Mouse (Mus musculus) MEL (cell line): ENCODE results near the gene Trim40. TPM values are rescaled to one million over a fixed set of nuclear protein-coding genes. Genes with fewer than 3 reads are reported as not detected.

Source experiments
- DNase-seq: peaks from one replicate; pipeline ENCODE4 v3.0.0; 2011; ENCODE audit warnings: low read depth, low spot score
- H3K27ac ChIP-seq: 2 replicates; pipeline ENCODE4 v1.5.1; 2012; ENCODE audit warnings: low read depth, mild to moderate bottlenecking, control low read depth, low read length, moderate library complexity; ENCODE audit not compliant: control insufficient read depth
- H3K27me3 ChIP-seq, 2 experiments: fragments of 150-350 bp in 1 of 2; sonication (generic) in 1 of 2; 2 replicates each; pipeline ENCODE4 v1.6.1; 2012; ENCODE audit warnings: low read length in 2 of 2, mild to moderate bottlenecking in 2 of 2, improper control_type of control experiment in 1 of 2, moderate library complexity in 1 of 2; ENCODE audit not compliant: insufficient read depth in 2 of 2, control insufficient read depth in 1 of 2
- H3K36me3 ChIP-seq, 2 experiments: 2 replicates each; pipeline ENCODE4 v1.6.1; 2012 to 2014; ENCODE audit warnings: low read length in 2 of 2, improper control_type of control experiment in 1 of 2, inconsistent platforms in 1 of 2, mild to moderate bottlenecking in 1 of 2; ENCODE audit not compliant: insufficient read depth in 2 of 2, control insufficient read depth in 1 of 2
- H3K4me1 ChIP-seq, 2 experiments: fragments of 150-350 bp in 1 of 2; sonication (generic) in 1 of 2; 2 replicates each; pipeline ENCODE4 v1.6.1; 2012; ENCODE audit warnings: low read length in 2 of 2, improper control_type of control experiment in 1 of 2, mild to moderate bottlenecking in 1 of 2; ENCODE audit not compliant: insufficient read depth in 2 of 2, control insufficient read depth in 1 of 2
- H3K4me3 ChIP-seq, 2 experiments: fragments of 150-350 bp in 1 of 2; sonication (generic) in 1 of 2; 2 replicates each; pipeline ENCODE4 v1.5.1; 2012; ENCODE audit warnings: low read depth in 2 of 2, low read length in 2 of 2, mild to moderate bottlenecking in 2 of 2, moderate library complexity in 2 of 2, control low read depth in 1 of 2, improper control_type of control experiment in 1 of 2; ENCODE audit not compliant: control insufficient read depth in 1 of 2, insufficient read depth in 1 of 2
- H3K79me2 ChIP-seq: 2 replicates; pipeline ENCODE4 v1.6.1; 2012; ENCODE audit warnings: mild to moderate bottlenecking, low read length, moderate library complexity; ENCODE audit not compliant: control insufficient read depth, poor library complexity, insufficient read depth
- H3K9ac ChIP-seq: 2 replicates; pipeline ENCODE4 v1.6.1; 2012; ENCODE audit warnings: low read depth, mild to moderate bottlenecking, control low read depth, low read length, moderate library complexity; ENCODE audit not compliant: control insufficient read depth, poor library complexity, severe bottlenecking
- H3K9me3 ChIP-seq: fragments of 150-350 bp; sonication (generic); replicated peaks from 2 replicates; pipeline ENCODE4 v1.6.1; 2012; ENCODE audit warnings: mild to moderate bottlenecking, low read length, improper control_type of control experiment, moderate library complexity; ENCODE audit not compliant: insufficient read depth
- BHLHE40 ChIP-seq: IDR thresholded peaks from 2 replicates; pipeline ENCODE4 v1.6.1; 2012; ENCODE audit warnings: low read depth, mild to moderate bottlenecking, inconsistent platforms, low read length, improper control_type of control experiment, borderline replicate concordance
- CHD1 ChIP-seq: IDR thresholded peaks from 2 replicates; pipeline ENCODE4 v1.6.1; 2012; ENCODE audit warnings: low read depth, mild to moderate bottlenecking, inconsistent platforms, low read length, improper control_type of control experiment
- E2F4 ChIP-seq: IDR thresholded peaks from 2 replicates; pipeline ENCODE4 v1.6.1; 2011; ENCODE audit warnings: low read depth, low read length, improper control_type of control experiment, borderline replicate concordance
- ETS1 ChIP-seq: IDR thresholded peaks from 2 replicates; pipeline ENCODE4 v1.6.1; 2012; ENCODE audit warnings: low read depth, mild to moderate bottlenecking, inconsistent platforms, low read length, improper control_type of control experiment, moderate library complexity
- GATA1 ChIP-seq: IDR thresholded peaks from 2 replicates; pipeline ENCODE4 v1.6.1; 2011; ENCODE audit warnings: low read depth, low read length, improper control_type of control experiment
- KAT2A ChIP-seq: conservative IDR thresholded peaks from 2 replicates; pipeline ENCODE4 v1.6.1; 2012; ENCODE audit warnings: low read depth, low read length, improper control_type of control experiment, inconsistent platforms
- MAFK ChIP-seq: IDR thresholded peaks from 2 replicates; pipeline ENCODE4 v1.6.1; 2011; ENCODE audit warnings: low read depth, mild to moderate bottlenecking, low read length, improper control_type of control experiment, borderline replicate concordance
- MAX ChIP-seq: IDR thresholded peaks from 2 replicates; pipeline ENCODE4 v1.6.1; 2011; ENCODE audit warnings: low read length, improper control_type of control experiment
- MAZ ChIP-seq: IDR thresholded peaks from 2 replicates; pipeline ENCODE4 v1.6.1; 2012; ENCODE audit warnings: low read depth, mild to moderate bottlenecking, inconsistent platforms, low read length, improper control_type of control experiment
- MEF2A ChIP-seq: IDR thresholded peaks from 2 replicates; pipeline ENCODE4 v1.6.1; 2014; ENCODE audit warnings: low read depth, mild to moderate bottlenecking, inconsistent platforms, low read length, improper control_type of control experiment; ENCODE audit not compliant: poor library complexity, insufficient replicate concordance, severe bottlenecking; ENCODE audit errors: extremely low read depth
- MXI1 ChIP-seq: IDR thresholded peaks from 2 replicates; pipeline ENCODE4 v1.6.1; 2011; ENCODE audit warnings: mild to moderate bottlenecking, low read depth, low read length, improper control_type of control experiment
- MYB ChIP-seq: IDR thresholded peaks from 2 replicates; pipeline ENCODE4 v1.6.1; 2011; ENCODE audit warnings: mild to moderate bottlenecking, low read depth, low read length, improper control_type of control experiment
- MYC ChIP-seq: IDR thresholded peaks from 2 replicates; pipeline ENCODE4 v1.6.1; 2011; ENCODE audit warnings: low read depth, mild to moderate bottlenecking, low read length, improper control_type of control experiment, moderate library complexity
- NELFE ChIP-seq: IDR thresholded peaks from 2 replicates; pipeline ENCODE4 v1.6.1; 2011; ENCODE audit warnings: low read depth, low read length, improper control_type of control experiment
- POLR2AphosphoS5 ChIP-seq: IDR thresholded peaks from 2 replicates; pipeline ENCODE4 v1.6.1; 2012; ENCODE audit warnings: low read depth, borderline replicate concordance, mild to moderate bottlenecking, inconsistent platforms, low read length, moderate library complexity, mixed read lengths
- RCOR1 ChIP-seq: IDR thresholded peaks from 2 replicates; pipeline ENCODE4 v1.6.1; 2012; ENCODE audit warnings: low read depth, mild to moderate bottlenecking, inconsistent platforms, low read length, improper control_type of control experiment
- SIN3A ChIP-seq: IDR thresholded peaks from 2 replicates; pipeline ENCODE4 v1.6.1; 2012; ENCODE audit warnings: low read length, improper control_type of control experiment, inconsistent platforms
- SMC3 ChIP-seq: IDR thresholded peaks from 2 replicates; pipeline ENCODE4 v1.6.1; 2011; ENCODE audit warnings: low read depth, low read length, improper control_type of control experiment
- TAL1 ChIP-seq: IDR thresholded peaks from 2 replicates; pipeline ENCODE4 v1.6.1; 2012; ENCODE audit warnings: mild to moderate bottlenecking, inconsistent platforms, low read length, moderate library complexity, mixed read lengths
- TBP ChIP-seq: IDR thresholded peaks from 2 replicates; pipeline ENCODE4 v1.8.0; 2011; ENCODE audit warnings: low read depth, low read length, improper control_type of control experiment
- ZKSCAN1 ChIP-seq: IDR thresholded peaks from 2 replicates; pipeline ENCODE4 v1.6.1; 2012; ENCODE audit warnings: low read depth, mild to moderate bottlenecking, inconsistent platforms, low read length, improper control_type of control experiment, moderate library complexity
- polyA plus RNA-seq, 2 experiments: library from polyadenylated mRNA; stranded (reverse) in 1 of 2; unstranded in 1 of 2; fragments of >175 nt in 1 of 2; fragments of >200 nt in 1 of 2; gene quantifications; 2 replicates each; pipeline versions ENCODE4 v1.2.1 to v1.2.4; 2012; ENCODE audit warnings: low replicate concordance in 2 of 2, low read depth in 1 of 2; ENCODE audit not compliant: insufficient read length in 2 of 2, insufficient read depth in 1 of 2, missing spikeins in 1 of 2
- total RNA-seq: library from RNA; depleted of rRNA; stranded (reverse); fragments of 300-350 nt; gene quantifications from 2 replicates; pipeline ENCODE4 v1.2.3, GENCODE M21; 2012; rRNA removed

The Trim40 gene
- total RNA-seq = 0.04 TPM in 1 of 2 replicates, not detected in the other
- polyA plus RNA-seq = under 1 TPM in 1 of 2 experiments, not detected in 1; 0.04 TPM

DNA sequence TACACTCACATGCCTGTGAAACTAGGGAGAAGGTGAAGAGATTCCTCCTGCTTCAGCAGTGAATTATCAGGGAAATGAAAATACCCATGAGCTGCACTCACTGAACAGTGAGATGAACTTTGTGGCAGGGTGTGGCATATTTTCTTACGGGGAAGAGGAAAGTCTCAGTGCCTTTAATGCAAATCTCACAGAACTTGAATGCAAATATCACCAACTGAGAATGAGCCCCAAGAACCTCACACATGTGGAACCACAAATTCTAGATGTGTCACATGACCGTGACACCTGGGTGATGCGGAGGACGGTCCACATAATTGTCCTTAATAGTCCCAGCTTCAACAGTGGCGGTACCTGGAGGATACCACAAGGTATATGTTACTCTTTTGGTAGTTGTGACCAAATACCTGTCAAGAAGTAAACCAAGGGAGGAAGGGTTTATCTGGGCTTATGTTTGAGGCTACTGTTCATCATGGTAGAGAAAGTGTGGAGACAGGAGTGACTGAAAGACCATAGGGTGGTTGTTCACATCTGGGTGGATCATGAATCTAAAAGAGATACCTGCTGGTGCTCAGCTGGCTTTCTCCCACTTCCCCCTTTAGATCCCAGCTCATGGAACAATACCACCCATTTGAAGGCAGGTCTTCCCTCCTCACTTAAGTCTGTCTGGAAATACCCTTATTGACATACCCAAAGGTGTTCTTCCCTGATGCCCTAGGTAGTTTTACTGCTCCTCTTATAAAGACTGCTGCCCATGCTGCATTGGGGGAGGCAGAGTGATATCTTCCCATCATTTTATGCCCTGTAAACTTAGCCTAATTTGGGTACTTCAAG lies at the start of gene Trim40:
Trim40 (minus strand) TSS at position 51 of the 831 bp plus-strand sequence.
- Histone ChIP-seq H3K4me1 (peaks cover 0 to 12% of the 10 kb centered on the region in 2 experiments; a peak in 2 of 4 replicates), H3K4me3 (no peak within 1 kb of the TSS), H3K27ac (no peak within 1 kb of the TSS), H3K27me3 (peaks cover 0 to 1% of the 10 kb centered on the region in 2 experiments; a peak in 3 of 4 replicates), H3K9me3 (no peaks in the 10 kb centered on the region), H3K36me3 (peaks cover 0 to 14% of the 10 kb centered on the region in 2 experiments; a peak in 2 of 4 replicates), H3K9ac (no peak within 1 kb of the TSS), H3K79me2 (no peaks in the 10 kb centered on the region)
- TF ChIP-seq TBP (no peak), GATA1 (no peak), ETS1 (no peak), MEF2A (no peak), KAT2A (no peak), NELFE (no peak), MAX (no peak), CHD1 (no peak), POLR2AphosphoS5 (no peak), MYC (no peak), MXI1 (no peak)
- DNase-seq = no peak

DNA sequence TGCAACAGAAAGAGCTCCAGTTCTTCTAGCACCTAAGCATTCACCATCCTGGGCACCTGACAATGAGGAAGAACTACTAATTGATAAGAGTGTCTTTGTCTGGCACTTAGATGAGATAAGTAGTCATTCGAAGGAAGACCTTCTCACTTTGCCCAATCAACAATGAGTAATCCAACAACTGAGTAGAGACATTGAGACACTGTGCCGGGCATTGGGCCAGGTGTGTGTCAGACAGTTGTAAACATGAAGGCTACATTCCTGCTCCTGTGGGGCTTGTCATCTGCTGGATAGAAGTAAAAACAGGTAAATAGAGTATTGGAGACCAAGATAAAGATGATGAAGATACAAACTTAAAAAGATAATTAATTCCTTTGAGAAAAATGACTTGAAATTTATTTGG lies 48.1 kb upstream of the Trim40 start:
- Histone ChIP-seq H3K9me3 (no peaks in the 10 kb centered on the region), H3K79me2 (no peaks in the 10 kb centered on the region), H3K27me3 (peaks cover 2 to 3% of the 10 kb centered on the region in 2 experiments), H3K36me3 (no peaks in the 10 kb centered on the region), H3K9ac (no peak overlapping the region), H3K27ac (no peak overlapping the region), H3K4me1 (peaks cover 0 to 2% of the 10 kb centered on the region in 2 experiments; a peak in 1 of 4 replicates), H3K4me3 (no peak overlapping the region)
- DNase-seq = peak; percentile 17
- TF ChIP-seq ETS1 = no peak
- TF ChIP-seq MXI1 = no peak
- TF ChIP-seq MYB = no peak
- no peak for TF ChIP-seq ZKSCAN1
- no peak for TF ChIP-seq BHLHE40
- no peak for TF ChIP-seq SIN3A
- TF ChIP-seq MAFK = no peak
- no peak for TF ChIP-seq E2F4
- TF ChIP-seq SMC3 = no peak
- no peak for TF ChIP-seq MAZ
- TF ChIP-seq TAL1 = no peak
- TF ChIP-seq POLR2AphosphoS5 = no peak
- TF ChIP-seq TBP = no peak
- TF ChIP-seq RCOR1 = no peak
